Mouse (Mus musculus) T-cell, adult 2 months (primary cell): ENCODE measurements around the gene Fto.

Experiments used
- DNase-seq: peaks from one replicate; pipeline ENCODE4 v3.0.0; 2022; ENCODE audit warnings: low spot score

Gene Fto

DNA sequence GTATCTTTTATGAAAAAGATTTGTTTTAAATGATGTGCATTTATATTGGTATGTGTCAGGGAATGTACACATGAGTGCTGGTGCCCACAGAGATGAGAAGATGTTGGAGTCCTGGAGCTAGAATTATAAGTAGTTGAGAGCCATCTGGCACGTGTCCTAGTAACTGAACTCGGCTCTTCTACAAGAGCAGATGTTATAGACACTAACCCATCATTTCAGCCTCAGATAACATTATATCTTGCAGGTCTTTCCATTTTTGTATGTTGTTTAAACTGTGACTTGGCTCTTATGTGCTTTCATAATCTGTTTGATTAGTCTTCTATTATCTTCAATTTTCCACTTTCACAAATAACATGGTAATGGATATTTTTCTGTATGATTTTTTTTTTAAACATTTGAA is 186.0 kb downstream of the Fto start:
- no peak for DNase-seq

DNA sequence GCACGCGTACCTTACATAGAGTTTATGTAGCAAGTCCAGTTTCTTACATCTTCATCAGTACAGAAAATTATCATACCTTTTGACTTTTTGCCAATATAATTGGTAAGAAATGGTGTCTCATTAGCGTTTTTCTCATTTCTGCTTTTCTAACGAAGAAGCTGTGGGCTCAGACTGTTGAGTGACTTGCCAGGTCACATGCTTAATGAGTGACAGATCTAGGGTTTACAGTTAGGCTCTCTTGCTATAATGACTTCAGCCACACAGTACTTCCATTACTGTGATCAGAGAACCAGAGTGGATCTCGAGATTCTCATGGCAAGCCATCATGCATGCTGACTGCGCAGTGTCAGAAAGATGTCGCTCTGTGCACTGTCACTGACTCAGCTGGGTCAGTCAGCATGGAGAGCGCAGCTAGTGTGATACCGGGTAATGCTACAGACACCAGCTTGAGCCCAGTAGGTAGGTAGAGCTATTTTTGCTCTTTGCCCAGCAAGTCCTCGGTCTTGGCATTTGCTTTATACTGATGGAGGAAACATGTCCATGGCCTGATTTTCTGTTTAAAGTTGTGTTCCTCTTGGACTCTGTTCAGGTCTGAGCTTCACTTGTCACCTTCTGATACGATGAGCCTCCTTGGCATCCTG is 188.8 kb downstream of the Fto start:
- DNase-seq: no peak

DNA sequence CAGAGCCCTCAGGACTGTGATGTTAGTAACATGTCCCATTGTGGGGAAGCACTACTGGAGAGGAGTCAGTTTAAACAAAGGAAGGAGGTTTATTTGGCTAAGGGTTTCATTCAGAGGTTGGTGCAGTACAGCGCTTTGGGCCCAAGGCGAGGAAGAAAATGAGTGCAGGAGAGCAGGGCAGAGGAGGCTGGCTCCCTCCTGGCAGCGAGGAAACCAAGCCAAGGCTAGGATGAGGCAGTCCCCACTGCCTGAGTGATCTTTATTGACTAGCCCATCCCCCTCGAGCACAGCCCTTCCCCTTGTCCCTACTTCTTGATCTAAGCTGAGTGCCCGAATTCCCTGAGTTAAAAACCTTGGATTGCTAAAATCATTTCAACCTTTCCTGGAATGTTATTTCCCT is 189.5 kb downstream of the Fto start:
- DNase-seq: no peak

DNA sequence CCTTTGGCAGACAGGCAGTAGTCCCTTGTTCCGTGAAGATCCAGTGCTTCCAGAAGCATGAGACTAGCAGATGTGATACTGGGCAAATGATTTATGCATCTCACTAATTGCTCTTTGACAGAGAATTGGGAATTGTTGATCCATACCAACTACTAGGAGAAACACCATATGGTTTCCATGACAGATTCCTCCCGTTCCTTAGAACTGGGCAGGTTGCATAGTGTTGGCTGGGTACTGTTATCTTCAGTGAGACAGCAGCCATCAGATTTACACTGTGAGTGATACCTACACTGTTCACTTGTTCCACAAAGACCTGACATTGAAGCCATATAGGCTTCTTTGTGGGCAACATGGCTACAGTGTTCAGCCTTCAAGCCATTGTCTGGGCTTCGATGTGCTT is 191.0 kb downstream of the Fto start:
- DNase-seq: no peak

DNA sequence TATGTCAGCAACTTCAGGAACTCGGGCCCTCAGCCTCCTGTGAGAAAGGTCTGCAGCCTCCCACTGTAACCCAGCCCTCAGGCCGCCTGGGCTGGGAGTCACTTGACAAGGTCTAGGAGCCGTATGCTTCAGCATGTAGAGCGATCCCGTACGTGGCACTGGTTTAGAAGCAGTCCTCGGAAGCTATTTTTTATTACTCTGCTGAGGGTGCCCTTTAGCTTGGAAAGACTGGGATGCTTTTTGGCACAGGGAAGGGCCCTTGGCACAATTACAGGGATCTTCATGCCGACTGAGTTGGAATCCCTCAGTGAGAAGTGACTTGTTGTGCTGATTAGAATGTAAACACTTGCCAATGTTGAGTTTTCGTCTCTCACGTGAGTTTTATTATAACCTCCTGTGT is 191.6 kb downstream of the Fto start:
- DNase-seq: no peak

DNA sequence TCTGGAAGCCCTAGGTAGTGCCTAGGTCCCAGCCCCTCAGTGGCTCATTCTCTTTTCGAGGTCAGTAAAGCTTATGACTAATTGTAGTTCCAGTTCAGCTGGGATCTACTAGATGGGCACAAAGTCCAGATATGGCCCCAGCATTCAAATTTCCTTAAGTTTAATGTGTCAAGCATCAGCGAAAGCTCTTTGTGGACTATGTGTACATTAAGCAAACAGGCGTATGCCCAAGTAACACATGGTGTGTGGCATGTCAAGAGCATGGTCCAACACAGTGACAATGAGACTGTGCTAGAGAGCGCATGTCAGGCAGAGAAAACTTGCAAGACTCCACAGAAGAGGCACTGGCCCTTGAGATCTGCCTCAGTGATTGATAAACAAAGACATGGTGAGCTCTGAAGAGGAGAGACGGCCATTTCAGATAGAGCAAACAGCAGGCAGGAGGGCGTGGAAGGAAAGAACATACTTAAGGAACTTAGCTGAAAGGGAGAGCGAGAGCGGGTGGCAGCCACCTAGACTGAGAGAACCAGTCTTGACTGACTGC is 192.2 kb downstream of the Fto start:
- DNase-seq: no peak

DNA sequence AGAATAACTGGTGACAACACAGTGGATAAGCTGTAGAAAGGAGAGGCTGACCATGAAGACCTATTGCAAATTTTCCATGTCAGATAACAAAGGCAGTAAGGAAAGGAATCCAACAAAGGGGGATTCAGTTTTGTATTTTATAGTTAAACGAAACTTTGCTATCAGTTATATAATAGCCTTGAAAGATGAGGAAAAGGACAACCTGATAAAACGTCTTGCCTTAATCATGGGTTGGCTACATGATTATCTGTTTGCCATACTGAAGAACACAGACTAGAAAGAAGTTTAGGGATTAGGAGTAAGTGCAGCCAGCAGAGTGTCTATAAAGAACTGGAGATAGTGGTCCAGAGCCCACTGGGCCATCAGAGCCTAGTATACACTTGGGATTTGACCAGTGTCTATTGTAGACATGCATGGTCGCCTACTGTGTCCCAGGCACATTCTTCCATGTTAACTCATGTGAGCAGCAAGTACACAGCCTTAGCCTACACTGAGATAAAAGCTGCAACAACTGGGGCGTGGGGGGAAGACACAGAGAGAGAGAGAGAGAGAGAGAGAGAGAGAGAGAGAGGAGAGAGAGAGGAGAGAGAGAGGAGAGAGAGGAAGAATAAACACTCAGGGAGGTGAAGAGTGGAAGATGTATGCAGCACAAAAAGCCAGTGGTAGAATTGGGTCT is 192.8 kb downstream of the Fto start:
- no peak for DNase-seq

- no peak for DNase-seq
These were observed 193.4 kb downstream of the Fto start for GRCm38 (mm10) chr8:91506682-91507257.

DNA sequence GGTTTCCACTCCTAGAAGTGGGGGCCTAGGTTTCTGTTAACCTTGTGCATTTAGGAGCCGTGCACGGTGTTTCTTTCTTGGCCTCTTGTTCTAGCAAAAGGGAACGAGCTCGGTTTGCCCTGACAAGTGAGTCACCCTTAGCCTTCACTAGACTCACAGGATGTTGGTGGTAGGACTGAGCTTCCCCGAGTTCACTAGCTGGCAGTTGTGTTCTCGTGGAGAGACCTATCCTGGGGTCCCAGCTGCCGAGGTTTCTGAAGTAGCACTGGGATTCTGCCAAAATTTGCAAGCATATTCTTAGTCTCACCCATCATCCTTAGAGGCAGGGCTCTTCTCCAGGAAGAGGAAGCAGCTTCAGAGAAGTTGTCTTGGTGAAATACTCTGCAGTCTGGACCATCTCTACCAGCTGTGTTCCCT is 194.4 kb downstream of the Fto start:
- DNase-seq: no peak

- no peak for DNase-seq
These were observed 195.0 kb downstream of the Fto start for GRCm38 (mm10) chr8:91508284-91508683.

DNA sequence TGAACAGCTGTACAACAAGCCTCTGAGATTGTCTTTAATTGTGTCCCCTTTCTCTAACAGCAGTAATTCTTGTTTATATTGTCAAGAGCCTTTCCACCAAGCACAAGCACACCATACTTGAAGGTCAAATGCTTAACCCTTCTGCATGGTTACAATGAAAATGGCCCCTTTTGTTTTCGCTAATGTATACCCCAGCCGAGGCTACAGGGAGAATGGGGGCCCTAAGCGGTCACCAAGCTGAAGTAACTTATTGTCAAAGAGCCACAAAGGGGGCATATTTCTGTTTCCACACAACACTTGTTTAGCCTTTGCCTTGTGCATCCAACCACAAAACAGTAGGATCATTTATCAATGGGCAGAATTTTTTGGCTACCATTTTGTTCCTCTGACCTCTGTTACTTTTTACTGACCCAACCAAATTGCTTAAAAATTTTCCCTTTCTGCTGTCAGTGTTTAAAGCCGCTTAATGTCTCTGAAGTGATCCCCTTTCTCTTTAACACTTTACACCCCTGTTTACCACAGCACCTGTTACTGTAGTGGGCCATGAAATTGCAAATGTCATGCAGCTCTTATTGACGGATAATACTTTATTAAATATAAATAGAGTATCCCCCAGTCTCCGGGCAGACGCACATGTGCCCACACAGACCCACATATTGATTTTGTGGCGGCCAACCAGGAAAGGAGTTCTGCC is 196.0 kb downstream of the Fto start:
- no peak for DNase-seq

DNA sequence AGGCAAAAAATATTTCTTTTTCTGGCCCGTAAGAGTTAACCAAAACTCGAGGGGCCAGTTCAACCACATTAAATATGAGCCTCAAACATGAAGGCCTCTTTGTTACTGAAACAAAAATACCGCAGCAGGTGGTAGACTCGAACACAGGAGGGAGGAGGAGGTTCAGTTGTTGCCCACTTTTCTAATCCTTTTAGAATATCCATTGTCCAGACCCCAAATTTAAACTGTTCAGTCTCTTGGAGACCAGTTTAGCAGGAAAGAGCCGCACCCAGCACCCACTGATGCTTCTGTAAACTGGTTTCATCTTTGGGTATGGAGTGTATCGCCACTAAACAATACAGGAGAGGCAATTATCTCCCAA is 196.6 kb downstream of the Fto start:
- DNase-seq: no peak

- DNase-seq: no peak
These were observed 197.4 kb downstream of the Fto start for GRCm38 (mm10) chr8:91510716-91511115.

GRCm38 (mm10) chr8:91511943-91512342 is 198.6 kb downstream of the Fto start:
- no peak for DNase-seq

DNA sequence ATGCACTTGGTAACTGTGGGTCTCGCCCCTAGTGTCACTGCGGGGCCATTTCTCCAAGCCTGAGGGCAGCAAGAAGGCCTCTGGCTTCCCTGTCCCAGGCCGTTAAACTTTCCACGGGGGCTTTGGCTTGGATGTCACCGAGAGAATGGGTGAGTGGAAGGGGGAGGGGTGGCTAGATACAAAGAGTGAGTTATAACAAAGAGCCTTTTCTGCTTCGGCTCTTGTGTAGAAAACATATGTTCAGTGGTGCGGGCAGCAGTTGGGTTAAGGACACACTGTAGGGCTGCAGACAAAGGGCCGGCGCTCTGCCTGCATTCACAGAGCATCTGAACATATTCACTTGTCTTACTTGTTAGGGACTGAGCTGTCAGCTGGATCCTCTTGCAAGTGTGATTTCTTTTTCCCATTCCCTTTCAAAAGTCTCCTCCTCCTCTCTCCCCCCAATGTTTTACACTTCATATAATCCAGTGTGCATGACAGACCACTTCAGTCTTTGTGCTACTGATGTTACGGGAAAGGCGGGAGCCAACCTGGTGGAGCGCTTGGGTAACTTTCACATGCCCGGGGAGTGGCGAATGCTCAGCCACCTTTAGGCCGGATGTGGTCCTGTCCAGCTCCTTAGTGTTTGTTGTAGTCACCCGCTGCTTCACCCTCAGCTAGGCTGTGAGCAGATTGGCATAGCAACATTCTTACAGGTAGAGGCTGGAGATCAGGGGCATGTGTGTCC is 201.6 kb downstream of the Fto start:
- no peak for DNase-seq

DNA sequence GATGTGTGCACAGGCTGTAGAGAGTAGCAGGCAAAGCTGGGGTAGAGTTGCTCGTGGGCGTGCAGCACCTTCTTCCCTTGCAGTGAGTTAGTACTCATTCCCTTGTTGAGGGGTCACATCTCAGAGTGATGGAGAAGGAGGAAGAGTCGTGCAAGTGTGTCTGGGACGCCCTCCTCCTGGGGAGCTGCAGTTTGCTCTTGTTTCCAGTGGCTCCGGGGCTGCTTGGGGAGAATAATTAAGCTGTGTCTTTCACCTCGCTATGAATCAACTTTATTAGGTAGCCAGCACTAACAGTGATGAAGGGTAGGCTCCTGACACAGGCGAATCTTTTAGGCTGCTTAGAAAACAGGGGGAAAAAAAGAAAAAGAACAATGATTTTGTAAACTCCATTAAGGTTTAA is 203.1 kb downstream of the Fto start:
- no peak for DNase-seq

- DNase-seq: no peak
These were observed 204.8 kb downstream of the Fto start for GRCm38 (mm10) chr8:91518085-91518484.

- no peak for DNase-seq
These were observed 208.9 kb downstream of the Fto start for GRCm38 (mm10) chr8:91522201-91522600.

- no peak for DNase-seq
These were observed 210.9 kb downstream of the Fto start for GRCm38 (mm10) chr8:91524056-91524864.

DNA sequence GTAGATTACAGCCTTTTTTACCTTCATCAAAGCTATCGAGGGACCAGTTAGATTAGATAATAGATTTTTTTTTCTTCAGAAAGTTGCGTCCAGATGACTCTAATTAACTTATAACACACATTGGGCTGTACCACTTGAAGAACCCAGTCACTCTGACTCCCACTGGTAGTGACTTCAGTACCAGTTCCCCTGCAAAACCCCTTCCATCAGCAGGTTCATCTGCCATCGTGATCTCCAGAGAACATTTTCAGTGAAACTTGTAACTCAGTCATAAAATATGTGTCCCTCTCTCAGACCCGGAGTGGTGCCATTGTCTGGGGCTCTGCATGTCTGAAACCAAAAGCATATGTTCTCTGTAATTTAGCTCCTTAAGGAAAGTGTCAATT is 211.5 kb downstream of the Fto start:
- DNase-seq: no peak

GRCm38 (mm10) chr8:91525342-91525817 is 212.1 kb downstream of the Fto start:
- DNase-seq: no peak
